Mouse (Mus musculus) lung, postnatal 0 days (tissue): ENCODE measurements around the gene Ntn5. TPM values are rescaled to one million over a fixed set of nuclear protein-coding genes. Genes with fewer than 3 reads are reported as not detected.

ENCODE experiments used
- ATAC-seq: fragments of 200-750 bp; cut with Nextera tagmentation; 2 replicates; pipeline ENCODE4 v1.8.0; 2017; ENCODE audit warnings: moderate library complexity
- DNase-seq: peaks from one replicate; pipeline ENCODE4 v3.0.0-alpha.2; 2016; ENCODE audit warnings: low spot score
- H3K27ac ChIP-seq: fragments of 300-500 bp; sonication (generic); 2 replicates; pipeline ENCODE4 v1.5.1; 2014; ENCODE audit warnings: antibody characterized with exemption, mild to moderate bottlenecking, low read length, mixed read lengths
- H3K27me3 ChIP-seq: fragments of 300-500 bp; sonication (generic); replicated peaks from 2 replicates; pipeline ENCODE4 v1.6.1; 2014; ENCODE audit warnings: low read length, mixed read lengths; ENCODE audit not compliant: insufficient read depth
- H3K36me3 ChIP-seq: fragments of 300-500 bp; sonication (generic); 2 replicates; pipeline ENCODE4 v1.6.1; 2014; ENCODE audit warnings: low read length, mixed read lengths; ENCODE audit not compliant: insufficient read depth
- H3K4me1 ChIP-seq: fragments of 300-500 bp; sonication (generic); 2 replicates; pipeline ENCODE4 v1.6.1; 2014; ENCODE audit warnings: antibody characterized with exemption, low read depth, low read length, mixed read lengths; ENCODE audit not compliant: insufficient read depth
- H3K4me2 ChIP-seq: fragments of 300-500 bp; sonication (generic); replicated peaks from 2 replicates; pipeline ENCODE4 v1.6.1; 2014; ENCODE audit warnings: low read depth, mild to moderate bottlenecking, low read length, moderate library complexity, mixed read lengths
- H3K4me3 ChIP-seq: fragments of 300-500 bp; sonication (generic); 2 replicates; pipeline ENCODE4 v1.5.1; 2014; ENCODE audit warnings: low read depth, low read length
- H3K9ac ChIP-seq: fragments of 300-500 bp; sonication (generic); replicated peaks from 2 replicates; pipeline ENCODE4 v1.6.1; 2014; ENCODE audit warnings: low read depth, mild to moderate bottlenecking
- H3K9me3 ChIP-seq: fragments of 300-500 bp; sonication (generic); 2 replicates; pipeline ENCODE4 v1.6.1; 2016; ENCODE audit warnings: low read length, mixed read lengths
- CTCF ChIP-seq: IDR thresholded peaks from 2 replicates; pipeline ENCODE4 v1.5.1; 2016; ENCODE audit warnings: antibody characterized with exemption, mild to moderate bottlenecking
- EP300 ChIP-seq: IDR thresholded peaks from 2 replicates; pipeline ENCODE4 v1.6.1; 2016; ENCODE audit warnings: antibody characterized with exemption, mild to moderate bottlenecking, control low read depth
- WGBS: fragments of 180-500 bp; shearing (Covaris S2); extraction: QIAGEN DNeasy Blood & Tissue Kit; methylation state at CpG from one replicate; pipeline ENCODE4 v1.1.7; 2014; 5-methylcytosine and 5-hydroxymethylcytosine counted together
- polyA plus RNA-seq: library from polyadenylated mRNA; unstranded; fragments of >200 nt; fragmentation: Nextera tagmentation; extraction: Ambion mirVana; gene quantifications from 2 replicates; pipeline ENCODE4 v1.2.1, GENCODE M21; 2015

Gene Ntn5
- polyA plus RNA-seq, 1 experiment from 2014 or later, result 2.4 TPM

DNA sequence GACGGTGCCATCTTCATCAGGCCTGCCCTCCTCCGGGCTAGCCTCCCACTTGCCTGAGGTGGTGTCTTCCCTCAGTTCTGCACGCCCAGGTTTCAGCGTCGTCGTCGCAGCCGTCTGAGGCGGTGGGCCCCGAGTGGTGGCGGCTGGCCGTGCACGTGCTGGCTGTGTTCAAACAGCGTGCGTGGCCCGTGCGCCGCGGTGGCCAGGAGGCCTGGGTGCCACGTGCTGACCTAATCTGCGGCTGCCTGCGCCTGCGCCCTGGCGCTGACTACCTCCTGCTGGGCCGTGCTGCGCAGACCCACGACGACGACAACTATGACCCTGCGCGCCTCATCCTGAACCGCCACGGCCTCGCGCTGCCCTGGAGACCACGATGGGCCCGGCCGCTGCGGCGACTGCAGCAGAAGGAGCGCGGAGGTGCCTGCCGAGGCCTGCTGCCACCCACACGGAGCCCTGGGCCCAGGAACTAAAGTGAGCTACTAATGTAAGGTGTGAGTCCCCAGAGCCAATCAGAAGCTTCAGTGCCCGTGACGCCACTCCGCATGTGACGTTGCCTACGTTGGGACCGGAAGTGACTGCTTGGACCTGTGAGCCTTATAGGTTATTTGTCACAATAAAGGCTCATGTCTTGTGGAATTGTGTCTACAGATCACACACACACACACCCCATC lies 10.2 kb downstream of the Ntn5 start, which contains the start of gene Sec1:
Sec1 (minus strand) TSS at position 482 of the 671 bp plus-strand sequence.
- Histone ChIP-seq H3K4me3 (no peak within 1 kb of the TSS), H3K36me3 (no peaks in the 10 kb centered on the region), H3K4me2 (no peak within 1 kb of the TSS), H3K27ac (no peak within 1 kb of the TSS), H3K9ac (no peak within 1 kb of the TSS), H3K27me3 (0 out of 2 replicates have a peak, but pooled peaks cover 2% of the 10 kb centered on the region), H3K9me3 (no peaks in the 10 kb centered on the region), H3K4me1 (no peaks in the 10 kb centered on the region)
- WGBS, result 91% methylated on average over 48 of the region's 50 CpGs
- DNase-seq, result no peak
- no peak for ATAC-seq
- TF ChIP-seq EP300, result no peak

DNA sequence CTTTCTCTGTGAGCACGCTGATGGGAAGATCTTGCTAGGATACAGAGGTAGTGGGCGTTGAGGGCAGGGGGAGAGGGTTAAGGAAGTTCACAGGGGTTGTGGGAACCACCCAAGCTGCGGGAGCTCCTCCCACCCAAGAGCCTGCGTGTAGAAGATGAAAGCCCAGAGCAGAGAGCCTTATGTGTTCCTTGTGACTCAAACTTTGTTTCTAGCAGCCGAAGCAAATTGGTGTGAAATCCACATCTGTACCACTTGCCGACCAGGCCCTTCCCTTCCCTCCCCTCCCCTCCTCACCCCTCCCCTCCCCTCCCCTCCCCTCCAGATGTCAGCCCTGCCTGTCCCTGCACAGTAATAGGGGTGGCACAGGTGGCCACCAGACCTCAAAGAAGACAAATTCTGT lies 11.3 kb downstream of the Ntn5 start:
- no peak for TF ChIP-seq CTCF
- TF ChIP-seq EP300, result no peak
- 23% methylated on average over 6 of the region's 6 CpGs for WGBS
- Histone ChIP-seq H3K9me3 (no peaks in the 10 kb centered on the region), H3K9ac (no peak overlapping the region), H3K27ac (no peak overlapping the region), H3K4me2 (no peak overlapping the region), H3K4me3 (no peak overlapping the region), H3K27me3 (peaks cover 9% of the 10 kb centered on the region; the same call in 1 of the 2 replicates), H3K36me3 (no peaks in the 10 kb centered on the region), H3K4me1 (peaks cover 4% of the 10 kb centered on the region; the same call in 1 of the 2 replicates)
- ATAC-seq, result no peak
- DNase-seq, result peak; percentile 5

DNA sequence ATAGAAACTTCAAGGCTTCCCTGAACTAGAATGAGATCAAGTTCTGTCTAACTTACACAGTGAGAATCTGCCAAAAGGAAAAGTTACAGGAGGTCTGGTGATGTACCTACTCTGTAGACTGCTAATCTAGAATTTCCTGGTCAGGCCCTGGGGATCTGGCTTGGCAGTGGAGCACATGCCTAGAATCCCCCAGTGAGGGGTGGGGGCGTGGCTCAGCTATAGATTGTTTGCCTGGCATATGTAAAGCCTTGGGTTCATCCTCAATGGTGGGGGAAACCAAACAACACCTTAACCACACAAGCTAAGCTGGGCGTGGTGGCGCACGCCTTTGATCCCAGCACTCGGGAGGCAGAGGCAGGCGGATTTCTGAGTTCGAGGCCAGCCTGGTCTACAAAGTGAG lies 14.1 kb downstream of the Ntn5 start:
- no peak overlapping the region for H3K9ac ChIP-seq
- no peak overlapping the region for H3K27ac ChIP-seq
- ATAC-seq (no peak), DNase-seq (peak; percentile 4)
- H3K4me3 ChIP-seq, result no peak overlapping the region
- TF ChIP-seq EP300, result no peak
- no peak for TF ChIP-seq CTCF
- no peaks in the 10 kb centered on the region for H3K36me3 ChIP-seq
- H3K4me2 ChIP-seq, result no peak overlapping the region
- H3K4me1 ChIP-seq, result peaks cover 8% of the 10 kb centered on the region; the same call in 1 of the 2 replicates
- H3K27me3 ChIP-seq, result peaks cover 13% of the 10 kb centered on the region; the same call in 1 of the 2 replicates
- 79% methylated on average over 5 of the region's 7 CpGs for WGBS
- H3K9me3 ChIP-seq, result no peaks in the 10 kb centered on the region

DNA sequence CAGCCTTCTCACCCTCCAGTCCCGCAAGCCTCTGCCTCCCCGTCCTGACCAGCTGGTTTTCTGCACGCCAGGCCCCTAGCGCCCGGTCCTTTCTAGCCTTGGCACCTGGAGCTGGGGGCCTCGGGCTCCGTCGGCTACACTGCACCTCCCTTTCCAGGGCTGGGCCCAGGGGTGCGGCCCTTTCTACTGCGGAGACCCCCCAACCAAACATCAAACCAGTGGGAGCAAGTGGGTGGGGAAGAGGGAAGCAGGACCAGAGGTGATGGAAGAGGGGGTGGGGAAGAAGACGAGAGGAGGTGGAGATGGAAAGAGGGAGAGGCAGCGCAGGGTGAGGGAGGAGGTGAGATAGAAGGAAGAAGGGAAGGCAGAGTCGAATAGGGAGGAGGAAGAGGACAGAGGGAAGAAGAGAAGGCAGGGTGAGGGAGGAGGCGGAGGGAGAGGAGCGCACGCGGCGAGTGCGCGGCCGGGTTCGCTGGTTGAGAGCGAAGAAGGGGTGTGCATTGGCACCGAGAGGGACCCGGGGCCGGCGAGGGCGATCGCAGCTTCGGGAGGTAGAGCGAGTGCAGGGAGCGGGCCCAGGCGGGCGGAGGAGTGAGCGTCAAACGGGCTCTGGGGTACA lies 15.8 kb downstream of the Ntn5 start, which contains the start of gene Car11:
Car11 (plus strand) TSS at position 321 of the 619 bp plus-strand sequence.
- no peak for ATAC-seq

DNA sequence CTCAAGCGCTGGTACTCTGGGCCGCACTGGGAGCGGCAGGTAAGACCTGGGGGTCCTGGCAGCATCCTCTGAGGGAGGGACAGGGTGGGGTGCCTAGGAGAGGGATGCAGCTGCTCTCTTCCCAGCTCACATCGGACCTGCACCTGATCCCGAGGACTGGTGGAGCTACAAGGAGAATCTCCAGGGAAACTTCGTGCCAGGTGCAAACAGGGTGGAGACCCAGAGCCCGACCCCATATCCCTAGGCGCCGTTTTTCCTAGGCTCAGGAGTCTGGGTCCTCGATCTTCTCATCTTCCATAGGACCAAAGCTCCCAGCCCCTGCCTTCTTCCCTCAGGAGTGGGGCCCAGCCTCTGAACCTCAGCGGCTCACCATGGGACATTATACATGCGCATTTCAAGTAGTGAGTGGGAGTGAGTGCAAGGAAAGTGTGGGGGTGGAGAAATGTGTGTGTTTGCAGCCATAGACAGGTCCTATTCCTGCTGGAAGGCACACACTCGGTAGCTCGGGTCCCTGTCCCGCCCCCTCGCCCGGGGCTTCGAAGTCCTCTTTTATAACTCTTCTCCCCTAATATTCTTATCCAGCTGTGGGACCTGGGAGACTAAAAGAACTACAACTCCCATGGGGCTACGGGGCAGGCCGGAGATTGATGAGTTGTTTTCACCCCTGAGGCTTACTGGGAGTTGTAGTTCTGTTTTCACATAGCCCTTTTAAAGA lies 16.6 kb downstream of the Ntn5 start:
- DNase-seq (peak; percentile 86), ATAC-seq (no peak; the same call in 1 of the 2 replicates)
- Histone ChIP-seq H3K27me3 (peaks cover 13% of the 10 kb centered on the region; the same call in 1 of the 2 replicates), H3K4me3 (peak overlapping the region; percentile 17; the same call in 1 of the 2 replicates), H3K4me2 (peak overlapping the region; percentile 53), H3K9me3 (no peaks in the 10 kb centered on the region), H3K27ac (no peak overlapping the region), H3K36me3 (no peaks in the 10 kb centered on the region), H3K9ac (0 out of 2 replicates have a peak overlapping the region, but pooled peaks have one; percentile 26), H3K4me1 (peaks cover 17% of the 10 kb centered on the region)
- TF ChIP-seq EP300, result no peak
- no peak for TF ChIP-seq CTCF
- 2% methylated on average over 20 of the region's 20 CpGs for WGBS

More for the DNA sequence above, 15.8 kb downstream of the Ntn5 start, which contains the start of gene Car11:
- peaks cover 13% of the 10 kb centered on the region; the same call in 1 of the 2 replicates for H3K27me3 ChIP-seq
- peak within 1 kb of the TSS; percentile 53 for H3K4me2 ChIP-seq
- peaks cover 16% of the 10 kb centered on the region for H3K4me1 ChIP-seq
- H3K27ac ChIP-seq, result no peak within 1 kb of the TSS
- TF ChIP-seq CTCF, result no peak
- no peak for TF ChIP-seq EP300
- 2% methylated on average over 31 of the region's 36 CpGs for WGBS
- H3K36me3 ChIP-seq, result no peaks in the 10 kb centered on the region
- H3K9me3 ChIP-seq, result no peaks in the 10 kb centered on the region
- DNase-seq, result no peak
- H3K4me3 ChIP-seq, result peak within 1 kb of the TSS; percentile 17; the same call in 1 of the 2 replicates
- H3K9ac ChIP-seq, result 0 out of 2 replicates have a peak within 1 kb of the TSS, but pooled peaks have one; percentile 26

DNA sequence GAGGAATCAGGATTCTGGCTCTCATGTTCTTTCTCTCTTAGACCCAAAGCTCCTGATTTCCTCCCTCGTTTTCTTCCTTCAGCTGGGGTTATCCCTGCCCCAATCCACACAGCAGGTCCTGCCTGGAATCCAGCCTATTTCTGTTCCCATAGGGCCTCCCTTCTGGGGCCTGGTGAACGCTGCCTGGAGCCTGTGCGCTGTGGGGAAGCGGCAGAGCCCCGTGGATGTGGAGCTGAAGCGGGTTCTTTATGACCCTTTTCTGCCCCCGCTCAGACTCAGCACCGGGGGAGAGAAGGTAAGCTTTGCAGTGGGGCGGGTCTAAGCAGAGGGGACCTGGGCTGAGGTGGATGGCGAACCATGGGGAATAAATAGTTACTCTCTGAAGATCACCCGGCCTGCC lies 17.2 kb downstream of the Ntn5 start:
- Histone ChIP-seq H3K36me3 (no peaks in the 10 kb centered on the region), H3K9ac (no peak overlapping the region), H3K4me1 (peaks cover 24% of the 10 kb centered on the region), H3K27ac (no peak overlapping the region), H3K27me3 (peaks cover 13% of the 10 kb centered on the region; the same call in 1 of the 2 replicates), H3K4me2 (no peak overlapping the region), H3K4me3 (no peak overlapping the region), H3K9me3 (no peaks in the 10 kb centered on the region)
- TF ChIP-seq CTCF (no peak), EP300 (no peak)
- DNase-seq, result no peak
- 35% methylated on average over 11 of the region's 11 CpGs for WGBS
- no peak for ATAC-seq
